Mouse (Mus musculus) small intestine, adult 2 months (tissue): ENCODE measurements at regions not wholly inside any gene's neighbourhood (a gene's known extent, or its start where the extent isn't known, plus 50 kb on each side); places are given as distances from the start of the nearest gene placed in this dataset.

Source experiments
- H3K27ac ChIP-seq: fragments of 200-500 bp; 2 replicates; pipeline ENCODE4 v1.5.1; 2012; ENCODE audit warnings: low read depth, low read length, control low read depth, inconsistent platforms; ENCODE audit not compliant: insufficient read depth
- H3K27me3 ChIP-seq: fragments of 200-500 bp; 2 replicates; pipeline ENCODE4 v1.6.1; 2012; ENCODE audit warnings: mild to moderate bottlenecking, moderate library complexity, low read length, inconsistent platforms; ENCODE audit not compliant: control insufficient read depth, insufficient read depth
- H3K36me3 ChIP-seq: fragments of 200-500 bp; 2 replicates; pipeline ENCODE4 v1.6.1; 2012; ENCODE audit warnings: mild to moderate bottlenecking, low read length, control low read depth, inconsistent platforms; ENCODE audit not compliant: control insufficient read depth, insufficient read depth
- H3K4me1 ChIP-seq: fragments of 200-500 bp; 2 replicates; pipeline ENCODE4 v1.6.1; 2012; ENCODE audit warnings: low read length, inconsistent platforms, mixed read lengths; ENCODE audit not compliant: control insufficient read depth, insufficient read depth, insufficient read length
- H3K4me3 ChIP-seq: fragments of 200-500 bp; 2 replicates; pipeline ENCODE4 v1.5.1; 2012; ENCODE audit warnings: low read depth, mild to moderate bottlenecking, control low read depth, inconsistent platforms, low read length, moderate library complexity
- CTCF ChIP-seq: fragments of 200-500 bp; IDR thresholded peaks from 2 replicates; pipeline ENCODE4 v1.5.1; 2012; ENCODE audit warnings: low read depth, mild to moderate bottlenecking, control low read depth, inconsistent platforms, low read length, moderate library complexity, mixed read lengths; ENCODE audit not compliant: insufficient replicate concordance, insufficient read length; ENCODE audit errors: extremely low read depth
- POLR2A ChIP-seq: fragments of 200-500 bp; IDR thresholded peaks from 2 replicates; pipeline ENCODE4 v1.6.1; 2012; ENCODE audit warnings: low read depth, mild to moderate bottlenecking, control low read depth, inconsistent platforms, low read length, moderate library complexity
- WGBS: fragments of 180-500 bp; shearing (Covaris S2); methylation state at CpG from one replicate; pipeline ENCODE4 v1.1.7; 2018; 5-methylcytosine and 5-hydroxymethylcytosine counted together

GRCm38 (mm10) chr12:9228486-9228885 lies 198.7 kb downstream of the Ttc32 start:
- Histone ChIP-seq H3K27ac (no peak overlapping the region), H3K4me3 (no peak overlapping the region), H3K4me1 (no peaks in the 10 kb centered on the region), H3K36me3 (no peaks in the 10 kb centered on the region), H3K27me3 (no peaks in the 10 kb centered on the region)
- TF ChIP-seq POLR2A (no peak), CTCF (no peak)
- WGBS: 79% methylated on average over 2 of the region's 2 CpGs

- TF ChIP-seq CTCF: no peak
- no peak for TF ChIP-seq POLR2A
- Histone ChIP-seq H3K4me1 (no peaks in the 10 kb centered on the region), H3K36me3 (no peaks in the 10 kb centered on the region), H3K4me3 (no peak overlapping the region), H3K27me3 (no peaks in the 10 kb centered on the region), H3K27ac (no peak overlapping the region)
- WGBS: 59% methylated on average over 4 of the region's 4 CpGs
These were observed 200.2 kb downstream of the Ttc32 start for GRCm38 (mm10) chr12:9229981-9230380.

GRCm38 (mm10) chr12:9230576-9230975 lies 200.8 kb downstream of the Ttc32 start:
- Histone ChIP-seq H3K27ac (no peak overlapping the region), H3K4me3 (no peak overlapping the region), H3K27me3 (no peaks in the 10 kb centered on the region), H3K36me3 (no peaks in the 10 kb centered on the region), H3K4me1 (no peaks in the 10 kb centered on the region)
- TF ChIP-seq CTCF (no peak), POLR2A (no peak)
- 62% methylated on average over 5 of the region's 5 CpGs for WGBS

- H3K36me3 ChIP-seq: no peaks in the 10 kb centered on the region
- TF ChIP-seq CTCF (no peak), POLR2A (no peak)
These were observed 202.6 kb downstream of the Ttc32 start for GRCm38 (mm10) chr12:9232431-9232830.

GRCm38 (mm10) chr12:9235866-9236265 lies 206.1 kb downstream of the Ttc32 start:
- H3K4me1 ChIP-seq: no peaks in the 10 kb centered on the region
- no peak overlapping the region for H3K4me3 ChIP-seq
- no peaks in the 10 kb centered on the region for H3K36me3 ChIP-seq
- no peaks in the 10 kb centered on the region for H3K27me3 ChIP-seq
- TF ChIP-seq CTCF: no peak
- TF ChIP-seq POLR2A: no peak
- H3K27ac ChIP-seq: no peak overlapping the region
- WGBS: 69% methylated on average over 4 of the region's 4 CpGs

More at GRCm38 (mm10) chr12:9232431-9232830, 202.6 kb downstream of the Ttc32 start:
- Histone ChIP-seq H3K27ac (no peak overlapping the region), H3K27me3 (no peaks in the 10 kb centered on the region), H3K4me3 (no peak overlapping the region), H3K4me1 (no peaks in the 10 kb centered on the region)

GRCm38 (mm10) chr12:9237538-9237937 lies 207.7 kb downstream of the Ttc32 start:
- no peaks in the 10 kb centered on the region for H3K4me1 ChIP-seq
- 57% methylated on average over 6 of the region's 6 CpGs for WGBS
- no peak overlapping the region for H3K27ac ChIP-seq
- H3K4me3 ChIP-seq: no peak overlapping the region
- no peaks in the 10 kb centered on the region for H3K27me3 ChIP-seq
- no peaks in the 10 kb centered on the region for H3K36me3 ChIP-seq
- TF ChIP-seq POLR2A (no peak), CTCF (no peak)

GRCm38 (mm10) chr12:9237955-9238354 lies 208.2 kb downstream of the Ttc32 start:
- Histone ChIP-seq H3K4me3 (no peak overlapping the region), H3K27ac (no peak overlapping the region), H3K36me3 (no peaks in the 10 kb centered on the region), H3K27me3 (no peaks in the 10 kb centered on the region), H3K4me1 (no peaks in the 10 kb centered on the region)
- WGBS: 56% methylated on average over 1 of the region's 1 CpGs
- TF ChIP-seq POLR2A: no peak
- TF ChIP-seq CTCF: no peak

- H3K36me3 ChIP-seq: no peaks in the 10 kb centered on the region
- H3K4me3 ChIP-seq: no peak overlapping the region
- H3K4me1 ChIP-seq: no peaks in the 10 kb centered on the region
- no peaks in the 10 kb centered on the region for H3K27me3 ChIP-seq
- WGBS: 52% methylated on average over 5 of the region's 5 CpGs
- H3K27ac ChIP-seq: no peak overlapping the region
- TF ChIP-seq POLR2A (no peak), CTCF (no peak)
These were observed 217.7 kb downstream of the Ttc32 start for GRCm38 (mm10) chr12:9247506-9247905.
